Mouse (Mus musculus): ENCODE measurements around the gene Ctsk. TPM values are rescaled to one million over a fixed set of nuclear protein-coding genes. Genes with fewer than 3 reads are reported as not detected.

Ctsk gene
- polyA plus RNA-seq, 1 experiment from 2014 or later: 8.5 TPM

GRCm38 (mm10) chr3:95499496-95500140 lies 562 bp downstream of the Ctsk start:
- Histone ChIP-seq H3K4me2 (replicated peaks) (peak overlapping the region; percentile 34), H3K9me3 (no peaks in the 10 kb centered on the region), H3K4me3 (replicated peaks) (no peak overlapping the region), H3K9ac (no peak overlapping the region), H3K27ac (no peak overlapping the region), H3K27me3 (replicated peaks) (no peaks in the 10 kb centered on the region), H3K36me3 (peaks cover 8% of the 10 kb centered on the region), H3K4me1 (replicated peaks) (no peaks in the 10 kb centered on the region)
- 36% methylated on average over 10 of the region's 10 CpGs for WGBS
- ATAC-seq: no peak

- ATAC-seq: no peak
- no peaks in the 10 kb centered on the region for H3K27me3 ChIP-seq (replicated peaks)
- H3K4me2 ChIP-seq (replicated peaks): no peak overlapping the region
- no peaks in the 10 kb centered on the region for H3K9me3 ChIP-seq
- H3K36me3 ChIP-seq: no peaks in the 10 kb centered on the region
- no peak overlapping the region for H3K9ac ChIP-seq
- no peak overlapping the region for H3K27ac ChIP-seq
- no peak overlapping the region for H3K4me3 ChIP-seq (replicated peaks)
- WGBS: 79% methylated on average over 2 of the region's 2 CpGs
- no peaks in the 10 kb centered on the region for H3K4me1 ChIP-seq (replicated peaks)
These were observed 3.3 kb downstream of the Ctsk start for GRCm38 (mm10) chr3:95502312-95502711.

- no peaks in the 10 kb centered on the region for H3K9me3 ChIP-seq
- 0 out of 2 replicates have a peak, but pooled peaks cover 3% of the 10 kb centered on the region for H3K4me1 ChIP-seq (replicated peaks)
- H3K4me3 ChIP-seq (replicated peaks): no peak overlapping the region
- no peak overlapping the region for H3K9ac ChIP-seq
- H3K36me3 ChIP-seq: no peaks in the 10 kb centered on the region
- no peaks in the 10 kb centered on the region for H3K27me3 ChIP-seq (replicated peaks)
- no peak for ATAC-seq
- no peak overlapping the region for H3K27ac ChIP-seq
- no peak overlapping the region for H3K4me2 ChIP-seq (replicated peaks)
- 68% methylated on average over 6 of the region's 6 CpGs for WGBS
These were observed 10.3 kb downstream of the Ctsk start for GRCm38 (mm10) chr3:95509348-95509747.

- Histone ChIP-seq H3K4me3 (replicated peaks) (no peak overlapping the region), H3K9ac (no peak overlapping the region), H3K9me3 (no peaks in the 10 kb centered on the region), H3K36me3 (no peaks in the 10 kb centered on the region), H3K4me1 (replicated peaks) (0 out of 2 replicates have a peak, but pooled peaks cover 3% of the 10 kb centered on the region), H3K27me3 (replicated peaks) (no peaks in the 10 kb centered on the region), H3K27ac (no peak overlapping the region), H3K4me2 (replicated peaks) (no peak overlapping the region)
- WGBS: 67% methylated on average over 9 of the region's 9 CpGs
- no peak for ATAC-seq
These were observed 12.6 kb downstream of the Ctsk start for GRCm38 (mm10) chr3:95511611-95512180.

GRCm38 (mm10) chr3:95516614-95517041 lies 17.6 kb downstream of the Ctsk start:
- no peak overlapping the region for H3K27ac ChIP-seq
- no peaks in the 10 kb centered on the region for H3K36me3 ChIP-seq
- H3K4me1 ChIP-seq (replicated peaks): 0 out of 2 replicates have a peak, but pooled peaks cover 3% of the 10 kb centered on the region
- no peak overlapping the region for H3K4me2 ChIP-seq (replicated peaks)
- 69% methylated on average over 3 of the region's 3 CpGs for WGBS
- ATAC-seq: peak; percentile 57
- no peak overlapping the region for H3K9ac ChIP-seq
- H3K9me3 ChIP-seq: no peaks in the 10 kb centered on the region
- H3K27me3 ChIP-seq (replicated peaks): no peaks in the 10 kb centered on the region
- H3K4me3 ChIP-seq (replicated peaks): no peak overlapping the region

- ATAC-seq: peak; percentile 55; the same call in 1 of the 2 replicates
- WGBS: 20% methylated on average over 10 of the region's 10 CpGs
- Histone ChIP-seq H3K4me2 (replicated peaks) (no peak overlapping the region), H3K9ac (no peak overlapping the region), H3K36me3 (no peaks in the 10 kb centered on the region), H3K27me3 (replicated peaks) (no peaks in the 10 kb centered on the region), H3K27ac (no peak overlapping the region), H3K9me3 (no peaks in the 10 kb centered on the region), H3K4me3 (replicated peaks) (no peak overlapping the region), H3K4me1 (replicated peaks) (no peaks in the 10 kb centered on the region)
These were observed 18.4 kb downstream of the Ctsk start for GRCm38 (mm10) chr3:95517493-95517898.

- no peaks in the 10 kb centered on the region for H3K36me3 ChIP-seq
- H3K9ac ChIP-seq: no peak overlapping the region
- 0 out of 2 replicates have a peak, but pooled peaks cover 3% of the 10 kb centered on the region for H3K4me1 ChIP-seq (replicated peaks)
- no peaks in the 10 kb centered on the region for H3K9me3 ChIP-seq
- no peaks in the 10 kb centered on the region for H3K27me3 ChIP-seq (replicated peaks)
- H3K27ac ChIP-seq: no peak overlapping the region
- ATAC-seq: no peak
- WGBS: 74% methylated on average over 7 of the region's 7 CpGs
- H3K4me3 ChIP-seq (replicated peaks): no peak overlapping the region
- H3K4me2 ChIP-seq (replicated peaks): no peak overlapping the region
These were observed 19.8 kb downstream of the Ctsk start for GRCm38 (mm10) chr3:95518891-95519290.

GRCm38 (mm10) chr3:95519315-95519714 lies 20.3 kb downstream of the Ctsk start:
- Histone ChIP-seq H3K36me3 (no peaks in the 10 kb centered on the region), H3K4me1 (replicated peaks) (0 out of 2 replicates have a peak, but pooled peaks cover 4% of the 10 kb centered on the region), H3K9me3 (no peaks in the 10 kb centered on the region), H3K27me3 (replicated peaks) (no peaks in the 10 kb centered on the region), H3K4me3 (replicated peaks) (no peak overlapping the region), H3K27ac (no peak overlapping the region), H3K4me2 (replicated peaks) (no peak overlapping the region), H3K9ac (no peak overlapping the region)
- 40% methylated on average over 2 of the region's 2 CpGs for WGBS
- ATAC-seq: peak; percentile 54; the same call in 1 of the 2 replicates

GRCm38 (mm10) chr3:95520100-95520499 lies 21.0 kb downstream of the Ctsk start:
- 82% methylated on average over 3 of the region's 3 CpGs for WGBS
- no peaks in the 10 kb centered on the region for H3K36me3 ChIP-seq
- ATAC-seq: no peak
- 0 out of 2 replicates have a peak, but pooled peaks cover 4% of the 10 kb centered on the region for H3K4me1 ChIP-seq (replicated peaks)
- H3K9me3 ChIP-seq: no peaks in the 10 kb centered on the region
- no peak overlapping the region for H3K4me3 ChIP-seq (replicated peaks)
- no peak overlapping the region for H3K27ac ChIP-seq
- H3K4me2 ChIP-seq (replicated peaks): no peak overlapping the region
- no peak overlapping the region for H3K9ac ChIP-seq
- H3K27me3 ChIP-seq (replicated peaks): no peaks in the 10 kb centered on the region

- no peak for ATAC-seq
- H3K9me3 ChIP-seq: no peaks in the 10 kb centered on the region
- no peak overlapping the region for H3K4me3 ChIP-seq (replicated peaks)
- H3K27me3 ChIP-seq (replicated peaks): no peaks in the 10 kb centered on the region
- 87% methylated on average over 10 of the region's 10 CpGs for WGBS
- H3K27ac ChIP-seq: no peak overlapping the region
- H3K4me2 ChIP-seq (replicated peaks): no peak overlapping the region
- no peak overlapping the region for H3K9ac ChIP-seq
- H3K4me1 ChIP-seq (replicated peaks): 0 out of 2 replicates have a peak, but pooled peaks cover 4% of the 10 kb centered on the region
- no peaks in the 10 kb centered on the region for H3K36me3 ChIP-seq
These were observed 22.1 kb downstream of the Ctsk start for GRCm38 (mm10) chr3:95521168-95521567.

GRCm38 (mm10) chr3:95523662-95524061 lies 24.6 kb downstream of the Ctsk start:
- Histone ChIP-seq H3K27me3 (replicated peaks) (no peaks in the 10 kb centered on the region), H3K9ac (no peak overlapping the region), H3K36me3 (no peaks in the 10 kb centered on the region), H3K4me3 (replicated peaks) (no peak overlapping the region), H3K4me2 (replicated peaks) (no peak overlapping the region), H3K9me3 (no peaks in the 10 kb centered on the region), H3K4me1 (replicated peaks) (0 out of 2 replicates have a peak, but pooled peaks cover 4% of the 10 kb centered on the region), H3K27ac (no peak overlapping the region)
- ATAC-seq: no peak
- 40% methylated on average over 3 of the region's 3 CpGs for WGBS

GRCm38 (mm10) chr3:95524673-95525072 lies 25.6 kb downstream of the Ctsk start:
- Histone ChIP-seq H3K9ac (no peak overlapping the region), H3K9me3 (no peaks in the 10 kb centered on the region), H3K4me1 (replicated peaks) (0 out of 2 replicates have a peak, but pooled peaks cover 4% of the 10 kb centered on the region), H3K27me3 (replicated peaks) (no peaks in the 10 kb centered on the region), H3K4me3 (replicated peaks) (no peak overlapping the region), H3K4me2 (replicated peaks) (0 out of 2 replicates have a peak overlapping the region, but pooled peaks have one; percentile 24), H3K27ac (peak overlapping the region; percentile 64; the same call in 1 of the 2 replicates), H3K36me3 (no peaks in the 10 kb centered on the region)
- 36% methylated on average over 2 of the region's 2 CpGs for WGBS
- peak; percentile 89 for ATAC-seq

All from intestine, embryonic 15.5 days (tissue).